Mouse (Mus musculus) bone marrow, adult 2 months (tissue): ENCODE measurements around the gene Ganc.

ENCODE experiments used
- CTCF ChIP-seq: fragments of 200-500 bp; IDR thresholded peaks from 2 replicates; pipeline ENCODE4 v1.5.1; 2011; ENCODE audit warnings: low read length, control low read depth; ENCODE audit not compliant: control insufficient read depth, insufficient read depth
- POLR2A ChIP-seq: fragments of 200-500 bp; IDR thresholded peaks from 2 replicates; pipeline ENCODE4 v1.6.1; 2011; ENCODE audit warnings: low read depth, mild to moderate bottlenecking, control low read depth, low read length, borderline replicate concordance; ENCODE audit not compliant: control insufficient read depth

DNA sequence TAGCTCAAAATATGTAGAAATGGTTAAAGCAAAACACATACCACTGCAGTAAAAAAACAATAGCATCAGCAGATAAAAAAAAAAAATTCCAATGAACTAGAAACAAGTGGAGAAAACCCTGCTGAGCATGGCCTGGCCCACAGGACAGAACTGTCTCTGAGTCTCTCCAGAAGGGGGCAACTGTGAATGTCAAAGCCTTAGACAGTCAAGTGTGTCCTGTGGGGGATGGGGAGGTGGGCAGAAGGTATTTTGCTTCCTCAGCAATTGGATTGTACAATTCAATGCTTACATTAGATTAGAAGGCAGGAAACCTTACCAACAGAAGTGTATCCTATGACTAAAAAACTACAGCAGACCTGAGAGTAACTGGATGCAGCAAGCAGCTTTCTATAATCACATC, 11.3 kb upstream of the Ganc start:
- no peak for TF ChIP-seq CTCF
- no peak for TF ChIP-seq POLR2A
